Comparison of ENCODE assay signal across 8 mouse cellular contexts in the genomic region with DNA sequence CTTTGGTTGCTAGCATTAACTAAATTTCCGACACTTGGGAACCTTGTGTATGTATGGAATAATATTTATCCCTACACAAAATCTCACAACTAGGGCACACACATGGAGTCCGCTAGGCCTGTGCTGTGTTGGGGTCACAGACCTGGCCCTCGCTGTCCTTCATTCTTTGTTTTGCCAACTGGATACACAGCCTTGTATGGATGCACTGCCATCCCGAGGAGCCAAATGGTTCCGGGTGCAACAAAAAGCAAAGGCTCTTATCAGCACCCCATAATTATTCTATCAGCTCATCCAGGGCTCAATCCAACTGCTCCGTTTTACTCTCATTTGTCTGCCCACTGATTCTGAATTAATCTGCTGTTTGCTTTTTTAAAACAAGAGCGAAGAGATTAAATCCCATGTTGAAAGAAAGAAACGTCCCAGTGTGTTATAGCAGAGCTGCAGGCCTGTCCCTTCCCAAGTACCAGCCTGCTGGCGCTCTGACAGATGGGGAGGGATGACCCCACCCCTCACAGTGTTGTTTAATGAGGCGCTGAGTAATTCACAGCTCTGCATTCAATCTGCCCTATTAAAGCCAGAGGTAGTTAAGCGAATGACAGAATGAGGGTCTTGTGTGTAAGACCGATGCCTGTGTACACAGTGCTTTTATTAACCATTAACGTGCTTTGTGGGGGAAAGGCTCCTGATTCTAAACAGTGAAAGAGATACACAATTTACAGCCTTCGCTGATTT.
A peak's percentile ranks its signal among the peaks of the same experiment; 100 is the strongest.
DNase-seq lines count a peak whose midpoint lies in the region; ATAC-seq and TF ChIP-seq lines count a peak whose summit lies in the region.

No protein-coding gene starts in this region.

- WGBS in hindbrain, embryonic 11.5 days, result 27% methylated on average over 14 of the region's 14 CpGs
- 24% methylated on average over 14 of the region's 14 CpGs for WGBS in midbrain, embryonic 12.5 days

- no peaks in the 10 kb centered on the region for H3K9me3 ChIP-seq in hindbrain, embryonic 11.5 days (ENCODE audit: control insufficient read depth, low read length)
- no peaks in the 10 kb centered on the region for H3K9me3 ChIP-seq in midbrain, embryonic 12.5 days

- peak overlapping the region; percentile 19; the same call in 1 of the 2 replicates for H3K9ac ChIP-seq in hindbrain, embryonic 11.5 days (ENCODE audit: low read depth, low read length)
- H3K9ac ChIP-seq in midbrain, embryonic 12.5 days (replicated peaks), result no peak overlapping the region

- intact Hi-C loops in left cerebral cortex, adult 2 months (cut with DNase I), result loop anchor here (5.0 kb wide), 1 partner anchor 36 kb away; no protein-coding TSS in a partner anchor

- peak; percentile 93 for ATAC-seq in hindbrain, embryonic 11.5 days (ENCODE audit: low FRiP score)
- peak; percentile 95 for ATAC-seq in midbrain, embryonic 12.5 days (ENCODE audit: low FRiP score, low read depth)

- no peak for TF ChIP-seq CTCF in left cerebral cortex, adult 2 months (IDR thresholded peaks at IDR 0.05)

- H3K4me3 ChIP-seq in hindbrain, embryonic 11.5 days (ENCODE audit: low read depth, low read length), result no peak overlapping the region
- no peak overlapping the region for H3K4me3 ChIP-seq in midbrain, embryonic 12.5 days
- no peak overlapping the region for H3K4me3 ChIP-seq in left cerebral cortex, adult 2 months

- H3K36me3 ChIP-seq in hindbrain, embryonic 11.5 days (ENCODE audit: control insufficient read depth, insufficient read depth, low read length), result no peaks in the 10 kb centered on the region
- H3K36me3 ChIP-seq in midbrain, embryonic 12.5 days, result no peaks in the 10 kb centered on the region

- H3K4me1 ChIP-seq in hindbrain, embryonic 11.5 days (replicated peaks; ENCODE audit: control insufficient read depth, insufficient read depth, low read length), result no peaks in the 10 kb centered on the region; the same call in 1 of the 2 replicates
- H3K4me1 ChIP-seq in midbrain, embryonic 12.5 days, result peaks cover 20% of the 10 kb centered on the region

- peak overlapping the region; percentile 82 for H3K27ac ChIP-seq in hindbrain, embryonic 11.5 days (ENCODE audit: low read depth, low read length)
- H3K27ac ChIP-seq in midbrain, embryonic 12.5 days (replicated peaks), result peak overlapping the region; percentile 76
- no peak overlapping the region for H3K27ac ChIP-seq in left cerebral cortex, adult 2 months

- peaks cover 26% of the 10 kb centered on the region for H3K27me3 ChIP-seq in hindbrain, embryonic 11.5 days (ENCODE audit: control insufficient read depth, insufficient read depth, low read length)
- H3K27me3 ChIP-seq in midbrain, embryonic 12.5 days, result peaks cover 4% of the 10 kb centered on the region

- DNase-seq in cerebellum, adult 9-11 months, result peak; percentile 56
- no peak for DNase-seq in cerebellum, adult 8-10 months
- peak; percentile 58 for DNase-seq in brain, embryonic 18.5 days (ENCODE audit: low read depth, low spot score)
- peak; percentile 74 for DNase-seq in hindbrain, embryonic 11.5 days (ENCODE audit: low spot score)
- DNase-seq in thymus, postnatal 4 days, result no peak
- DNase-seq in left cerebral cortex, adult 2 months (ENCODE audit: extremely low spot score in 1 of 2, low spot score in 2 of 2), result no peak
- no peak for DNase-seq in spleen, postnatal 4 days (ENCODE audit: low spot score in 2 of 2)

- no peak overlapping the region for H3K4me2 ChIP-seq in hindbrain, embryonic 11.5 days (replicated peaks; ENCODE audit: low read depth, low read length)
- H3K4me2 ChIP-seq in midbrain, embryonic 12.5 days (replicated peaks), result 0 out of 2 replicates have a peak overlapping the region, but pooled peaks have one; percentile 8

Comparison
In these comparisons a context has a peak if more than half of its experiments do, and no peak if none do; other contexts are left out.
1. DNase-seq: peak in cerebellum, adult 9-11 months (single experiment), brain, embryonic 18.5 days (single experiment) and hindbrain, embryonic 11.5 days (single experiment); none in cerebellum, adult 8-10 months (single experiment), thymus, postnatal 4 days (single experiment), left cerebral cortex, adult 2 months (0 of 2) and spleen, postnatal 4 days (0 of 2).